Mouse (Mus musculus) brown adipose tissue, adult 24 weeks (tissue): ENCODE measurements around the gene Yap1. TPM values are rescaled to one million over a fixed set of nuclear protein-coding genes. Genes with fewer than 3 reads are reported as not detected.

Source experiments
- H3K27ac ChIP-seq: fragments of 200-500 bp; replicated peaks from 2 replicates; pipeline ENCODE4 v1.5.1; 2012; ENCODE audit warnings: low read depth, mild to moderate bottlenecking, low read length
- H3K4me1 ChIP-seq: fragments of 200-500 bp; 2 replicates; pipeline ENCODE4 v1.6.1; 2012; ENCODE audit warnings: low read length, mixed read lengths; ENCODE audit not compliant: control insufficient read depth, insufficient read depth, insufficient read length
- H3K4me3 ChIP-seq: fragments of 200-500 bp; 2 replicates; pipeline ENCODE4 v1.5.1; 2012; ENCODE audit warnings: low read depth, mild to moderate bottlenecking, low read length, moderate library complexity; ENCODE audit not compliant: insufficient read depth
- polyA plus RNA-seq: library from polyadenylated mRNA; stranded (reverse); fragments of >200 nt; gene quantifications from 2 replicates; pipeline ENCODE4 v1.2.4, GENCODE M21; 2012; ENCODE audit not compliant: missing spikeins, insufficient read depth, insufficient read length

Yap1 gene
- polyA plus RNA-seq, 1 experiment = 25.6 TPM

DNA sequence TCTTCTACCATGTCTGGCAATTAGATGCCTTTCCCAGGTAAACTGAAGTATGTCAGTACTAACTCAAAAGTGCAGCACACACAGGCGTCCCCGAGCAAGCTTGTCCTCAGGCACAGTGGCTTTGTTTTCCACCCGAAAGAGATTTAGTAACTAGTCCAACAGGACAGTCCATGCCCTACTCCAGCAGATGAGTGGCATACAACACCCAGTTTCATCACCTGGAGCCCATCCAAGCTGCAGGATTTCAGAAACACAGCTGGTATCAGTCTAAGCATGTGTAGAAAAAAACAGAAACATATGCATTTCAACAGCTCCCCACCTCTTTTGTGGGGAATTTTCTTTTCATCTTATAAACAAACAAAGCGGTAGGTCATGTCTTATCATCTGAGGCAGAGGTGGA lies 13.5 kb downstream of the Yap1 start:
- no peak overlapping the region for H3K4me3 ChIP-seq
- peaks cover 14% of the 10 kb centered on the region for H3K4me1 ChIP-seq
- no peak overlapping the region for H3K27ac ChIP-seq

DNA sequence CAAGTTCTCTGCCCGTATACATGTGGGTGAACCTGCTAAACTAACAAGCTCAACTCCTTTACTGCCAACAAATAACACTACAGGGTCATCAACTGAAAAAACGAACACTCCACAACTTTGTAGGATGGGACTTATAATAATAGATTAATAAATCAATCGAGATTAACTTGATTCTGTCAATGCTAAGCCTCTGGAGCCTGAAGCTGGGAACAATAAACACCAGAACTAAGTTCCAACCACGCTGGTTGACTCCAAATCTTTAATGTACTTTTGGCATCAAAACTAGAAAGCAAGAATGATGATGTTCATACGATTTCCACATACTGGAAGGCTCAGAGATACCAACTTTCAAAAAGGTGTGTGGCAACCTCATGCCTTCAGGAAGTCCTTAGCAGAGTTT lies 17.3 kb downstream of the Yap1 start:
- H3K4me1 ChIP-seq = peaks cover 9% of the 10 kb centered on the region
- no peak overlapping the region for H3K27ac ChIP-seq
- H3K4me3 ChIP-seq = no peak overlapping the region

GRCm38 (mm10) chr9:7984287-7984686 lies 20.1 kb downstream of the Yap1 start:
- Histone ChIP-seq H3K4me3 (no peak overlapping the region), H3K27ac (no peak overlapping the region), H3K4me1 (peaks cover 5% of the 10 kb centered on the region)

DNA sequence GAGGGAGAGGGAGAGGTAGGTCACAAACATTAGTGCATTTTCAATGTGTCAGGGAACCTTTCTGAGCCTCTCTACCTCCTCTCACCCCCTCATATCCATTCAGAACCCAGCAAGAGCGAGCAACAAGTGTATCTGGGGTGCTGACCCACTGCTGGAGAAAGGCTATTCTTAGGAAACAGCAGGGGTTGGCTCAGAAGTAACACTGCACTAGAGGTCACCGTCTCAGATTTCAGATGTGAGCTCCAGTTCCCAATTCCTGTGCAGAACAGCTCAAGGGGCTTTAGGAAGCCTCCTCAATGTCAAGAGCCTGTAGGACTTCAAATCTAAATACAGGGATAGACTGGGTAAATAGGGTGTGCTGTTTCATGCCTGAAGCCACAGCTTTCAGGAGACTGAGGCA lies 20.7 kb downstream of the Yap1 start:
- Histone ChIP-seq H3K27ac (0 out of 2 replicates have a peak overlapping the region, but pooled peaks have one; percentile 27), H3K4me1 (peaks cover 5% of the 10 kb centered on the region), H3K4me3 (no peak overlapping the region)

- Histone ChIP-seq H3K4me3 (no peak overlapping the region), H3K27ac (no peak overlapping the region), H3K4me1 (peaks cover 9% of the 10 kb centered on the region)
These were observed 24.2 kb downstream of the Yap1 start for GRCm38 (mm10) chr9:7980162-7980561.

DNA sequence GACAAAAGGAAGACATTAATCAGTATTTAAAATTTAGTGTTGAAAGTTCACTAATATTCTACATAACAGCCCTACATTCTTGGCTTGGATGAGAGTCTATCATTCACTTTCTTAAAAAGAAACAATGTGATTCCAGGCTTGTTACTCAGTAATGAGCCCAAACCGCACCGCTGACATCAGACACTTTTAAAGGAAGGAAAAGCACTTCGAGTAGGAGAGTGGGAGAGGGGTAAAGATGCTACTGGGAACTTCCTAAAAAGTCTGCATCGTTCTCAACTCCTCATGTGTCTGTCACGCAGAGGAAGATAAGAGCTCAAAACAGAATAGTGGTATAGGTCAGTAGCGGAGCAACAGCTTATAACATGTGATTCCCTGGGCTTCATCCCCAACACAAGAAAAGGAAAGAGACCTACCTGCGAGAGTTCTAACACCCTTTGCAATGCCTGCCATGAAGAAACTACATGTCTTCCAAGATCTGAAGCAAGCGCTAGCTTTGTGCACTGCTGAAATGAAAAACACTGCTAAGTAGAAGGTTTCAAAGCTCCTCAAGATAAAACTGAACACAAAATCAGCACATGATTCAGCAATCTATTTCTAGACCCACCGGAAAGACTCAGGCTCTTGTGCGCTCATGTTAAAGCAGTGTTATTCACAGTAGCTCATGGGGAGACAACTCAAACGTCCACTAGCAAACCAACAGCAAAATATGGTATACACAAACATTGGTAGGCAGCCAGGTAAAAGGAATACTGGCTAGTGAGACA lies 25.1 kb downstream of the Yap1 start:
- Histone ChIP-seq H3K4me3 (no peak overlapping the region), H3K4me1 (peaks cover 9% of the 10 kb centered on the region), H3K27ac (no peak overlapping the region)

GRCm38 (mm10) chr9:7978502-7978901 lies 25.9 kb downstream of the Yap1 start:
- Histone ChIP-seq H3K4me3 (no peak overlapping the region), H3K27ac (no peak overlapping the region), H3K4me1 (peaks cover 9% of the 10 kb centered on the region)

GRCm38 (mm10) chr9:7977587-7977986 lies 26.8 kb downstream of the Yap1 start:
- H3K27ac ChIP-seq = no peak overlapping the region
- H3K4me3 ChIP-seq = no peak overlapping the region
- peaks cover 6% of the 10 kb centered on the region for H3K4me1 ChIP-seq

GRCm38 (mm10) chr9:7971993-7972392 lies 32.4 kb downstream of the Yap1 start:
- peaks cover 2% of the 10 kb centered on the region for H3K4me1 ChIP-seq
- no peak overlapping the region for H3K4me3 ChIP-seq
- no peak overlapping the region for H3K27ac ChIP-seq

DNA sequence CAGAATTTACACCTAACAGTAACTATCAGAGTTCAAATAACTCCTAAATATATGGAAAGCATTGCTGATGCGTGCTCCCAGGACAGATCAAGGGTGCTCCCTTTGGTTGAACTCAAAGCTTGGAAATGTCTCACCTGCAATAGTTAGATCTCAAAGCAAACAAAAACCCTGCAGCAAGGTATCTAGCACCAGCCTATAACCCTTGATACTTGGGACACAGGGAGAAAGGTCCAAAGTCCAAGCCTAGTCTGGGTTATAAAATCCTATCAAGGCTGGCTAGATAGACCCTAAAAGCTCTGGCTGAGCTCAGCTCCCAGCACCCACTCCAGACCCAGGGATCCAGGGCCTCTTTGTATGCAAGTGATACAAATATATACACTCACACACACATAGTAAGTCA lies 36.4 kb downstream of the Yap1 start:
- H3K4me1 ChIP-seq = no peaks in the 10 kb centered on the region
- no peak overlapping the region for H3K27ac ChIP-seq
- no peak overlapping the region for H3K4me3 ChIP-seq

GRCm38 (mm10) chr9:7965590-7965989 lies 38.8 kb downstream of the Yap1 start:
- Histone ChIP-seq H3K4me3 (no peak overlapping the region), H3K27ac (no peak overlapping the region), H3K4me1 (peaks cover 4% of the 10 kb centered on the region; the same call in 1 of the 2 replicates)

DNA sequence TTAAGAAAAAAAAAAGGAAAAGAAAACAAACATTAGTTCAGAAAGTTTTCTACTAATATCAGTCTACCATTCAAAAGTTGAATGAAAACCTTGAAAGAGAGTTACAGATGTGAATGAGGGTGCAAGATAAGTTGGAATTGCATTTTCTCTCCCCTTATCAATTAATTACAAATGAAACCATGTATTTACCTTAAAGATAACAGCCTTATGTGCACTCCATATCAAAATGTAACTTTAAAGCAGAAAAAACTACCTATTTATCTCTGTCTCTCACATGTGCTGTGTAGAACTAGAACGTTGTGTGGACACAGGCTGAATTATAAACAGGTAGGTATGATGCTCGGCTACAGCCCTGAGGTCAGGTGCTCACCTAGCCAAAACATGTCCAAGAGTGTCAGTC lies 40.5 kb downstream of the Yap1 start:
- H3K27ac ChIP-seq = no peak overlapping the region
- H3K4me3 ChIP-seq = no peak overlapping the region
- peaks cover 6% of the 10 kb centered on the region for H3K4me1 ChIP-seq

DNA sequence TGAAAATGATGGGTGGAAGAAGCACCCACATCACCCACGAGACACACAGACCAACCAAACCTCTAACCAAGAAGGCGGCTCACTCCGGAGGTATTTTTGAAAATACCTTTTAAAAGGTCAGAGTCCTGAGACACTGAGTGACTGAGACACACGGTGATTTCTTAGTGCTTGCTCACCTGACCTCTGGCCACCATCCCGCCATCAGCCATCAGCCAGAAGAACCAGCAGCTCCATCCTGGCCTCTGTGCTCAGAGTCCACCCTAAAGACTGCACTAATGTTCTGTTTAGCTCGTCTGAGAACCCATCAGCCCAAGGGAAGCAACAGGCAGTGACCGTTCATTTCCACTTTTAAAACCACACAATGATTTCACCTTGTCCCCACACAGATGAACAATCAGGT lies 41.5 kb downstream of the Yap1 start:
- Histone ChIP-seq H3K27ac (no peak overlapping the region), H3K4me1 (peaks cover 6% of the 10 kb centered on the region)

DNA sequence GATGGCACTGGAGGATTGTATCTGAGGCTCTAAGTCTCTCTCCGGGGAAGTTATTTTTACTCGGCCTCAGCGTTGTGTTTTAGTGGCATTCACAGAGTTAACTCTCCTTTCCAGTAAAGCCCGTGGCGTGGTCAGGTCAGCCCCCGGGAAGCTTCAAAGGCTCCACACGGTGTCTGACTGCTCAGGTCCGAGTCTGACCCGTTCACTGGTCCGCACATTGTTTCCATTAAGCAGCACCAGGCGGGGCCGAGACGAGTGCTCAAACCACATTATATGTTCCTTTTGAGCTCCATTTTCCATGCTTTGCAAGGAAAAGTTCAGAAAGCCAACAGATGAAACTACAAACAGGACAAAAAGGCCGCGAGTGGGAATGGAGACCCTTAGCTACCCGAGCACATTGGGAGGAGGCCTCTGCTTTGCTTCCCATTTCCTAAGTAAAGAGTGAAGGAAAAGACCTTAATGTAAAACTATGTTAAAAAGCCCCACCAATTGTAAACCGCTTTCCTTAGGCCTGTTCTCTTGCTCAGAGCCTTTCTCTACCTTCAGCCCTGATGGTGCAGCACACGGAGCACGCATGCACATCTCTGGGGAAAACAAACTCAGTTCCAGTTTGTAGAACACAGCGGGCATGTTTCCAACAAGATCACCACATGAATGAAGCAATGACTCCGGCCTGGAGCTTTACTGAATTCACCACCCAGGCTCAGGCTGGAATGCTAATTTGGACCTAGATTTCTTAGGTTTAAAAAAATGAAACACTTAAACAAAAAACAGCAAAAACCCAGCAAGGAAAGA lies 42.8 kb downstream of the Yap1 start:
- peaks cover 6% of the 10 kb centered on the region for H3K4me1 ChIP-seq
- no peak overlapping the region for H3K4me3 ChIP-seq
- H3K27ac ChIP-seq = no peak overlapping the region

More for the DNA sequence above, 41.5 kb downstream of the Yap1 start:
- H3K4me3 ChIP-seq = no peak overlapping the region

DNA sequence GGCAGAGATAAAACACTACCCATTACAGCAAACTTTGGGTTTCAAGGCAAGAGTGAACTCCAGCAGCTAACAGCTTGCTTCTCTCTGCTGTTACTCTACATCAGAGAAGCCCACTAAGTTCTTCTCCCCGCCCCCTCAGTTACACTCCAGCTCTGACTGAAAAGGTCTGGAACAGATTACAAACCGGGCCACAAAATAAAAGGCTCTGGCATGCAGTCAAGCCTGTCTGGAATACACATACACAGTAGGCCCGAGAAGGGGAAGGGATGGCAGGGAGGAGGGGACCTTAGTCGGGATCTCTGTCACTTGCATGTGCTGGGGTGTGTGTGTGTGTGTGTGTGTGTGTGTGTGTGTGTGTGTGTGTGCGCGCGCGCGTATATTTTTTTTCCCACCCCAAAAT lies 44.0 kb downstream of the Yap1 start:
- Histone ChIP-seq H3K27ac (no peak overlapping the region), H3K4me1 (peaks cover 6% of the 10 kb centered on the region), H3K4me3 (no peak overlapping the region)

- Histone ChIP-seq H3K4me1 (peaks cover 6% of the 10 kb centered on the region), H3K4me3 (no peak overlapping the region), H3K27ac (no peak overlapping the region)
These were observed 45.1 kb downstream of the Yap1 start for GRCm38 (mm10) chr9:7959301-7959700.
